Mouse (Mus musculus) Muller cell, postnatal 12 days (primary cell): ENCODE results near the gene Serpinb6a.

ENCODE experiments used
- DNase-seq: peaks from one replicate; pipeline ENCODE4 v3.0.0-alpha.2; 2015; ENCODE audit errors: inconsistent ontology term

Gene Serpinb6a

DNA sequence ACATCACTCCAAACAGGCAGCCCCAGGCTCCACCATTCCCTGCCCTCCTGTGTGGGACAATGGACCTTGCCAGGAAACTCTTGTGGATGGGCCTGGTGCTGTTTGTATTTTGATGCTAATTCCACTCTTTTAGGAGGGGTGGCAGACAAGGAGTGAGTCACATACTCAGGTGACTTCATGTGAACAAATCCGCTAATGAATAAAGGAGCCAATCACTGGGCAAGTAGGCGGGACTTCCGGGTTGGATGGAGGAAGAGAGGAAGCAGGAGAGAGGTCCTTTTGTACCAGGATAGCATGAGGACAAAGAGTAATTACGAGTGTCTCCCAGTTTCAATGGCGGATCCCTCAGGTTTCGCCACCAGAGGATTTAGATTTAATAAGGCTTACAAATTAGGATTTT lies 81.6 kb downstream of the Serpinb6a start:
- DNase-seq = no peak

DNA sequence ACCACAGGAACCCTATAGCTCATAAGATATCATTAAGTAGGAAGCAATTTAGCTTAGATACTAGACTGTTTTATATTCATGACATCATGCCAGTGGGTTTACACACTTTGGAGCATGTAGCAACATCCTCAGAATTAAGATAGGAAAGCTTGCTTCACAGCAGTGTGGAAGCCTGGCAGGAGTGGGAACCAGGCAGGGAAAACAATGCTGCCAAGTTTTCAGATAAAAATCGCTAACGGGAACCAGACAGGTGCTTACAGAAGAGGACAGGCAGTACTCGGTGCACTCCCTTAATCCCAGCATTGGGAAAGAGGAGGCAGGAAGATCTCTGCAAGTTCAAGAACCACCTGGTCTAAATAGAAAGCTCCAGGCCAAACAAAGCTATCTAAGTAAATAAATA lies 95.8 kb downstream of the Serpinb6a start:
- DNase-seq = no peak

DNA sequence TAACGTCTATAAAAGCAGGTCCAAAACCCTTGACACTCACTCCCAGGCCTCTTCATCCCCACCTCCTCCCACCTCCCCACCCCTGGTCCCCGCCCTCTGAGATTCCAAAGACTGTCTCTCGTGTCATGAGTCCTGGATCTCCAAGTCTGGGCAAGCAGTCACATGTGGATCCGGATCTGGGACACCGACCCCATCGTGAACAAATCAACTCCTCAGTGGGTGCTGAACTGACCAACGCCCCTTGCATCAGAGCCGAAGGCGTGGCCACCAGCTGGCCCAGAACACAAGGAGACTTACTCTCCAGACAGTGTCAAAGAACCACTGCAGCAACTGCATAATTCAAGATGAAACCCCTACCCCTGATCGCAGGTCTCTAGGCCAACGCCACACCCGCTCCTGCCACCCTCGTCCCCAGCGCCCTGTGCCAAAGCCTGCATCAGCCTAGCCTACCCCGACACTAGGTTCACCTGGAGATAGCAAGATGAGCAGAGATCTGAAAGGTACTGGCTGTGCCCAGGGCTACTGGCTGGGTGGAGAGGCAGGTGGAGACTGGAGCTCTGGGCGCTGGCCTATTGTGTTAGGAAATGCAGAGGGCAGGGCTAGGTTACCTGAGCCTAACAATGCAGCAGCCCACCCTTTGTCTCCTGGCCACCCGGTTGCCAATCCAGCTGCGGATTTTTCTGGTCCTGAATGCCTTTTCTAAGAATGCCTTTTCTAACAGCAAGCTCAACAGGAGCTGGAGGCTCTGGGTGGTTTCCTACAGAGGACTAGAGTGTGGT lies 97.2 kb downstream of the Serpinb6a start, which contains the start of gene Serpinb6c:
TSS of gene Serpinb6c (minus strand) at position 533 of the 779 bp plus-strand sequence.
- DNase-seq = no peak

DNA sequence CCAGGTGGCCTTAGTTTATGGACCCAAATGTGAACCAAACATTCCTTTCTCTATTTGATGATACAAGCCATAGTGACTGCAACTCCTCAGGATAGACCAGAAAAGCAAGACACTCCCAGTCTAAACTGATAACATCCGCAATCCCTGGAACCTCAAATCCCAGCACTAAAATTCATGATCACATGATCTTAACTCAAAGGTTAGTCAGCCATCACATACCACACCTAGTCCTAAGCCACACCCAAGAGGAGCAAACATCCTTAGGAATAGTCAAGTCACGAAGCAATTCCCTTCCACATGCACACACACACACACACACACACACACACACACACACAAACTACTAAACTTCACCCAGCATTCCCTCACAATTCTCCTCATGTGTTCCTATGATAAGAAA lies 99.3 kb downstream of the Serpinb6a start:
- no peak for DNase-seq

DNA sequence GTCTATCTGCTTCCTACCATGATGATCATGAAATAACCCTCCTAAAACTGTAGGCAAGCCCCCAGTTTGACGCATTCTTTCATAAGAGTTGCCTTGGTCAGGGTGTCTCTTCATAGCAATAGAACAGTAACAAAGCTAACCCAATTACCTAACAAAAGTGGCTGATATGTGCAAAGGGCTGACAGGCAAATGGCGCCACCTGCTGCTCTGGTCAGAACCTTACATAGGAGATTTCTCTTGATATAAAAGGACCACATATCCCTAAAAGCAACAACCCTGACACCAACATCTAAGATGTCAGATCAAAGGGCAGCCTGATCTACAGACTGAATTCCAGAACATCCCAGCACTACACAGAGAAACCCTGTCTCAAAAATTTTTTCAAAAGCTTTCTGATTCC lies 108.4 kb downstream of the Serpinb6a start:
- no peak for DNase-seq
